Mouse (Mus musculus) heart, embryonic 13.5 days (tissue): ENCODE results near the gene Akr1c12. TPM values are rescaled to one million over a fixed set of nuclear protein-coding genes. Genes with fewer than 3 reads are reported as not detected.
"Not testable (repeated sequence)": the region's sequence is repeated elsewhere in the genome, so short reads cannot be mapped to it uniquely, and the experiment has no call there.

Source experiments
- ATAC-seq: fragments of 200-750 bp; cut with Nextera tagmentation; 2 replicates; pipeline ENCODE4 v1.8.0; 2017; ENCODE audit warnings: moderate TSS enrichment; ENCODE audit not compliant: insufficient number of reproducible peaks, low FRiP score, low TSS enrichment; ENCODE audit errors: extremely low read depth
- H3K27ac ChIP-seq: fragments of 300-500 bp; sonication (generic); replicated peaks from 2 replicates; pipeline ENCODE4 v1.5.1; 2015; ENCODE audit warnings: moderate library complexity, mild to moderate bottlenecking, inconsistent platforms
- H3K27me3 ChIP-seq: fragments of 300-500 bp; sonication (generic); replicated peaks from 2 replicates; pipeline ENCODE4 v1.6.1; 2015; ENCODE audit warnings: mild to moderate bottlenecking, inconsistent platforms
- H3K36me3 ChIP-seq: fragments of 300-500 bp; sonication (generic); 2 replicates; pipeline ENCODE4 v1.6.1; 2015; ENCODE audit warnings: mild to moderate bottlenecking, inconsistent platforms
- H3K4me1 ChIP-seq: fragments of 300-500 bp; sonication (generic); 2 replicates; pipeline ENCODE4 v1.6.1; 2015; ENCODE audit warnings: inconsistent platforms
- H3K4me2 ChIP-seq: fragments of 300-500 bp; sonication (generic); 2 replicates; pipeline ENCODE4 v1.6.1; 2015; ENCODE audit warnings: inconsistent platforms, mild to moderate bottlenecking, moderate library complexity
- H3K4me3 ChIP-seq: fragments of 300-500 bp; sonication (generic); 2 replicates; pipeline ENCODE4 v1.5.1; 2015; ENCODE audit warnings: moderate library complexity, mild to moderate bottlenecking, inconsistent platforms
- H3K9ac ChIP-seq: fragments of 300-500 bp; sonication (generic); 2 replicates; pipeline ENCODE4 v1.6.1; 2015; ENCODE audit warnings: inconsistent platforms, mild to moderate bottlenecking, moderate library complexity
- H3K9me3 ChIP-seq: fragments of 300-500 bp; sonication (generic); 2 replicates; pipeline ENCODE4 v1.6.1; 2016; ENCODE audit warnings: inconsistent platforms
- WGBS: fragments of 180-500 bp; shearing (Covaris S2); methylation state at CpG from one replicate; pipeline ENCODE4 v1.1.7; 2015; ENCODE audit warnings: mixed read lengths; 5-methylcytosine and 5-hydroxymethylcytosine counted together
- polyA plus RNA-seq: library from polyadenylated mRNA; unstranded; fragments of >200 nt; fragmentation: Nextera tagmentation; extraction: Ambion mirVana; gene quantifications from 2 replicates; pipeline ENCODE4 v1.2.1, GENCODE M21; 2015

Gene Akr1c12
- polyA plus RNA-seq, 1 experiment from 2014 or later = 0.90 TPM

GRCm38 (mm10) chr13:4257349-4257748, 21.9 kb downstream of the Akr1c12 start:
- no peak overlapping the region for H3K9ac ChIP-seq
- H3K4me1 ChIP-seq = no peaks in the 10 kb centered on the region
- H3K4me3 ChIP-seq = no peak overlapping the region
- WGBS = 79% methylated on average over 6 of the region's 6 CpGs
- no peaks in the 10 kb centered on the region for H3K9me3 ChIP-seq
- no peaks in the 10 kb centered on the region for H3K36me3 ChIP-seq
- no peak overlapping the region for H3K4me2 ChIP-seq
- ATAC-seq = no peak
- H3K27me3 ChIP-seq = no peaks in the 10 kb centered on the region
- H3K27ac ChIP-seq = no peak overlapping the region

- H3K9ac ChIP-seq, ATAC-seq, H3K27ac ChIP-seq, H3K4me3 ChIP-seq, H3K27me3 ChIP-seq, H3K36me3 ChIP-seq, H3K4me1 ChIP-seq, H3K4me2 ChIP-seq, H3K9me3 ChIP-seq: not testable (repeated sequence)
Measured at GRCm38 (mm10) chr13:4256894-4257293, 22.3 kb downstream of the Akr1c12 start.

- no peak overlapping the region for H3K4me3 ChIP-seq
Measured at GRCm38 (mm10) chr13:4249347-4249746, 29.9 kb downstream of the Akr1c12 start.

GRCm38 (mm10) chr13:4244861-4245559, 34.2 kb downstream of the Akr1c12 start:
- no peaks in the 10 kb centered on the region for H3K27me3 ChIP-seq
- H3K36me3 ChIP-seq = no peaks in the 10 kb centered on the region
- peak overlapping the region; percentile 71 for H3K4me2 ChIP-seq
- H3K27ac ChIP-seq = no peak overlapping the region
- WGBS = 3% methylated on average over 13 of the region's 13 CpGs
- H3K9ac ChIP-seq = peak overlapping the region; percentile 48
- H3K4me3 ChIP-seq = peak overlapping the region; percentile 44
- H3K9me3 ChIP-seq = no peaks in the 10 kb centered on the region
- ATAC-seq = no peak; the same call in 1 of the 2 replicates
- no peaks in the 10 kb centered on the region for H3K4me1 ChIP-seq

More at GRCm38 (mm10) chr13:4249347-4249746, 29.9 kb downstream of the Akr1c12 start:
- no peaks in the 10 kb centered on the region for H3K36me3 ChIP-seq
- H3K9me3 ChIP-seq = no peaks in the 10 kb centered on the region
- H3K27ac ChIP-seq = no peak overlapping the region
- H3K4me2 ChIP-seq = no peak overlapping the region
- no peak overlapping the region for H3K9ac ChIP-seq
- H3K4me1 ChIP-seq = no peaks in the 10 kb centered on the region
- no peaks in the 10 kb centered on the region for H3K27me3 ChIP-seq
- 48% methylated on average over 3 of the region's 3 CpGs for WGBS
- ATAC-seq = no peak

GRCm38 (mm10) chr13:4233536-4234172, 45.6 kb downstream of the Akr1c12 start:
- H3K36me3 ChIP-seq = no peaks in the 10 kb centered on the region
- H3K27ac ChIP-seq = no peak overlapping the region
- H3K9me3 ChIP-seq = no peaks in the 10 kb centered on the region
- no peak overlapping the region for H3K4me2 ChIP-seq
- no peak overlapping the region for H3K9ac ChIP-seq
- 61% methylated on average over 3 of the region's 3 CpGs for WGBS
- no peak for ATAC-seq
- H3K4me3 ChIP-seq = no peak overlapping the region
- H3K4me1 ChIP-seq = peaks cover 16% of the 10 kb centered on the region
- no peaks in the 10 kb centered on the region for H3K27me3 ChIP-seq

- no peaks in the 10 kb centered on the region for H3K36me3 ChIP-seq
- no peak for ATAC-seq
- H3K4me2 ChIP-seq = no peak overlapping the region
- no peak overlapping the region for H3K4me3 ChIP-seq
- H3K4me1 ChIP-seq = peaks cover 16% of the 10 kb centered on the region
- no peak overlapping the region for H3K9ac ChIP-seq
- no peak overlapping the region for H3K27ac ChIP-seq
- no peaks in the 10 kb centered on the region for H3K27me3 ChIP-seq
- no peaks in the 10 kb centered on the region for H3K9me3 ChIP-seq
- 64% methylated on average over 1 of the region's 1 CpGs for WGBS
Measured at GRCm38 (mm10) chr13:4233135-4233534, 46.1 kb downstream of the Akr1c12 start.

- ATAC-seq = no peak
- WGBS = 76% methylated on average over 8 of the region's 8 CpGs
- no peak overlapping the region for H3K27ac ChIP-seq
Measured at GRCm38 (mm10) chr13:4230841-4231623, 48.2 kb downstream of the Akr1c12 start.

GRCm38 (mm10) chr13:4228441-4228840, 50.8 kb downstream of the Akr1c12 start, which contains the start of gene Akr1c19:
Gene Akr1c19, plus strand, starts transcription at chr13:4228700.
- Histone ChIP-seq H3K4me3 (no peak within 1 kb of the TSS), H3K9me3 (no peaks in the 10 kb centered on the region), H3K27me3 (no peaks in the 10 kb centered on the region), H3K4me2 (no peak within 1 kb of the TSS), H3K27ac (no peak within 1 kb of the TSS), H3K36me3 (no peaks in the 10 kb centered on the region), H3K4me1 (peaks cover 16% of the 10 kb centered on the region), H3K9ac (no peak within 1 kb of the TSS)
- ATAC-seq = no peak
- WGBS = 54% methylated on average over 1 of the region's 1 CpGs

More at GRCm38 (mm10) chr13:4230841-4231623, 48.2 kb downstream of the Akr1c12 start:
- H3K4me2 ChIP-seq = no peak overlapping the region
- no peak overlapping the region for H3K4me3 ChIP-seq
- H3K27me3 ChIP-seq = no peaks in the 10 kb centered on the region
- H3K4me1 ChIP-seq = peaks cover 16% of the 10 kb centered on the region
- H3K36me3 ChIP-seq = no peaks in the 10 kb centered on the region
- H3K9ac ChIP-seq = no peak overlapping the region
- H3K9me3 ChIP-seq = no peaks in the 10 kb centered on the region

Other genes starting within 250 kb of the Akr1c12 start
- 1.8 TPM in 2 replicates for gene Akr1c14, start 230.4 kb downstream of the Akr1c12 start, polyA plus RNA-seq
- gene Akr1c18, start 128.8 kb downstream of the Akr1c12 start, polyA plus RNA-seq = not detected in 2 replicates
- 3.0 and 3.3 TPM in 2 replicates for gene Akr1c13, start 88.3 kb downstream of the Akr1c12 start, polyA plus RNA-seq
- 1.4 and 3.1 TPM in 2 replicates for gene Akr1c19, start 50.7 kb downstream of the Akr1c12 start, polyA plus RNA-seq
- gene Akr1c6, start 154.9 kb upstream of the Akr1c12 start, polyA plus RNA-seq = not detected in 2 replicates
- gene Akr1c20, start 243.9 kb upstream of the Akr1c12 start, polyA plus RNA-seq = not detected in 2 replicates